Mouse (Mus musculus): ENCODE data around the gene Tmem63b. TPM values are rescaled to one million over a fixed set of nuclear protein-coding genes. Genes with fewer than 3 reads are reported as not detected.

Gene Tmem63b
- polyA plus RNA-seq (2012; rRNA removed) = 119 TPM in 2 replicates

- peaks cover 16% of the 10 kb centered on the region for H3K4me1 ChIP-seq (replicated peaks; ENCODE audit: control insufficient read depth, insufficient read depth, low read length)
- H3K36me3 ChIP-seq (ENCODE audit: control insufficient read depth, insufficient read depth, low read length) = no peaks in the 10 kb centered on the region
- H3K4me3 ChIP-seq (ENCODE audit: control insufficient read depth, insufficient read depth, low read length) = peak within 1 kb of the TSS; percentile 78
- 1% methylated on average over 12 of the region's 12 CpGs for WGBS
- H3K27ac ChIP-seq (ENCODE audit: control insufficient read depth, insufficient read depth, low read length) = peak within 1 kb of the TSS; percentile 58; the same call in 1 of the 2 replicates
- TF ChIP-seq CTCF (IDR thresholded peaks at IDR 0.05; ENCODE audit: borderline replicate concordance, control insufficient read depth, extremely low read depth, insufficient read depth, low read length, poor library complexity) (no peak), POLR2A (IDR thresholded peaks at IDR 0.05; ENCODE audit: control insufficient read depth, extremely low read depth, insufficient read depth, low read length, poor library complexity) (no peak)
- no peak for DNase-seq
- H3K27me3 ChIP-seq (ENCODE audit: control insufficient read depth, insufficient read depth, low read length) = no peaks in the 10 kb centered on the region
These were observed at the start of gene Tmem63b for GRCm38 (mm10) chr17:45686716-45687115. Tmem63b (minus strand) TSS chr17:45686905.

GRCm38 (mm10) chr17:45735382-45736310 is 48.9 kb upstream of the Tmem63b start:
- 17% methylated on average over 10 of the region's 10 CpGs for WGBS
- Histone ChIP-seq H3K36me3 (ENCODE audit: control insufficient read depth, insufficient read depth, low read length) (no peaks in the 10 kb centered on the region), H3K27ac (ENCODE audit: control insufficient read depth, insufficient read depth, low read length) (no peak overlapping the region), H3K4me1 (replicated peaks; ENCODE audit: control insufficient read depth, insufficient read depth, low read length) (peaks cover 19% of the 10 kb centered on the region), H3K27me3 (ENCODE audit: control insufficient read depth, insufficient read depth, low read length) (no peaks in the 10 kb centered on the region; the same call in 1 of the 2 replicates), H3K4me3 (ENCODE audit: control insufficient read depth, insufficient read depth, low read length) (peak overlapping the region; percentile 48; the same call in 1 of the 2 replicates)
- peak; percentile 81 for DNase-seq
- no peak for TF ChIP-seq POLR2A (IDR thresholded peaks at IDR 0.05; ENCODE audit: control insufficient read depth, extremely low read depth, insufficient read depth, low read length, poor library complexity)
- peak; percentile 62; the same call in 1 of the 2 replicates for TF ChIP-seq CTCF (IDR thresholded peaks at IDR 0.05; ENCODE audit: borderline replicate concordance, control insufficient read depth, extremely low read depth, insufficient read depth, low read length, poor library complexity)

GRCm38 (mm10) chr17:45734881-45735280 is 48.2 kb upstream of the Tmem63b start:
- H3K4me1 ChIP-seq (replicated peaks; ENCODE audit: control insufficient read depth, insufficient read depth, low read length) = peaks cover 19% of the 10 kb centered on the region
- no peaks in the 10 kb centered on the region for H3K36me3 ChIP-seq (ENCODE audit: control insufficient read depth, insufficient read depth, low read length)
- H3K27me3 ChIP-seq (ENCODE audit: control insufficient read depth, insufficient read depth, low read length) = no peaks in the 10 kb centered on the region; the same call in 1 of the 2 replicates
- H3K27ac ChIP-seq (ENCODE audit: control insufficient read depth, insufficient read depth, low read length) = no peak overlapping the region
- WGBS = 91% methylated on average over 4 of the region's 4 CpGs
- no peak for DNase-seq
- TF ChIP-seq CTCF (IDR thresholded peaks at IDR 0.05; ENCODE audit: borderline replicate concordance, control insufficient read depth, extremely low read depth, insufficient read depth, low read length, poor library complexity) (no peak), POLR2A (IDR thresholded peaks at IDR 0.05; ENCODE audit: control insufficient read depth, extremely low read depth, insufficient read depth, low read length, poor library complexity) (no peak)
- H3K4me3 ChIP-seq (ENCODE audit: control insufficient read depth, insufficient read depth, low read length) = no peak overlapping the region

GRCm38 (mm10) chr17:45734333-45734732 is 47.6 kb upstream of the Tmem63b start:
- H3K27me3 ChIP-seq (ENCODE audit: control insufficient read depth, insufficient read depth, low read length) = no peaks in the 10 kb centered on the region; the same call in 1 of the 2 replicates
- no peak overlapping the region for H3K4me3 ChIP-seq (ENCODE audit: control insufficient read depth, insufficient read depth, low read length)
- peaks cover 19% of the 10 kb centered on the region for H3K4me1 ChIP-seq (replicated peaks; ENCODE audit: control insufficient read depth, insufficient read depth, low read length)
- WGBS = 52% methylated on average over 3 of the region's 3 CpGs
- no peaks in the 10 kb centered on the region for H3K36me3 ChIP-seq (ENCODE audit: control insufficient read depth, insufficient read depth, low read length)
- TF ChIP-seq CTCF (IDR thresholded peaks at IDR 0.05; ENCODE audit: borderline replicate concordance, control insufficient read depth, extremely low read depth, insufficient read depth, low read length, poor library complexity) = no peak
- TF ChIP-seq POLR2A (IDR thresholded peaks at IDR 0.05; ENCODE audit: control insufficient read depth, extremely low read depth, insufficient read depth, low read length, poor library complexity) = no peak
- DNase-seq = no peak
- no peak overlapping the region for H3K27ac ChIP-seq (ENCODE audit: control insufficient read depth, insufficient read depth, low read length)

GRCm38 (mm10) chr17:45733735-45734301 is 47.1 kb upstream of the Tmem63b start, which contains the start of gene 1600014C23Rik:
1600014C23Rik (minus strand) TSS chr17:45733844.
- Histone ChIP-seq H3K27me3 (ENCODE audit: control insufficient read depth, insufficient read depth, low read length) (no peaks in the 10 kb centered on the region; the same call in 1 of the 2 replicates), H3K36me3 (ENCODE audit: control insufficient read depth, insufficient read depth, low read length) (no peaks in the 10 kb centered on the region), H3K27ac (ENCODE audit: control insufficient read depth, insufficient read depth, low read length) (no peak within 1 kb of the TSS), H3K4me3 (ENCODE audit: control insufficient read depth, insufficient read depth, low read length) (no peak within 1 kb of the TSS), H3K4me1 (replicated peaks; ENCODE audit: control insufficient read depth, insufficient read depth, low read length) (peaks cover 19% of the 10 kb centered on the region)
- 7% methylated on average over 41 of the region's 41 CpGs for WGBS
- TF ChIP-seq POLR2A (IDR thresholded peaks at IDR 0.05; ENCODE audit: control insufficient read depth, extremely low read depth, insufficient read depth, low read length, poor library complexity) (no peak), CTCF (IDR thresholded peaks at IDR 0.05; ENCODE audit: borderline replicate concordance, control insufficient read depth, extremely low read depth, insufficient read depth, low read length, poor library complexity) (no peak)
- no peak for DNase-seq

GRCm38 (mm10) chr17:45733038-45733734 is 46.5 kb upstream of the Tmem63b start:
- DNase-seq = no peak
- TF ChIP-seq CTCF (IDR thresholded peaks at IDR 0.05; ENCODE audit: borderline replicate concordance, control insufficient read depth, extremely low read depth, insufficient read depth, low read length, poor library complexity) = no peak
- no peak for TF ChIP-seq POLR2A (IDR thresholded peaks at IDR 0.05; ENCODE audit: control insufficient read depth, extremely low read depth, insufficient read depth, low read length, poor library complexity)
- 91% methylated on average over 19 of the region's 19 CpGs for WGBS
- H3K27me3 ChIP-seq (ENCODE audit: control insufficient read depth, insufficient read depth, low read length) = no peaks in the 10 kb centered on the region; the same call in 1 of the 2 replicates
- H3K4me3 ChIP-seq (ENCODE audit: control insufficient read depth, insufficient read depth, low read length) = no peak overlapping the region
- no peaks in the 10 kb centered on the region for H3K36me3 ChIP-seq (ENCODE audit: control insufficient read depth, insufficient read depth, low read length)
- H3K27ac ChIP-seq (ENCODE audit: control insufficient read depth, insufficient read depth, low read length) = no peak overlapping the region
- H3K4me1 ChIP-seq (replicated peaks; ENCODE audit: control insufficient read depth, insufficient read depth, low read length) = peaks cover 19% of the 10 kb centered on the region
